Mouse (Mus musculus) heart, embryonic 16.5 days (tissue): ENCODE measurements around the gene Gramd1b. TPM values are rescaled to one million over a fixed set of nuclear protein-coding genes. Genes with fewer than 3 reads are reported as not detected.

ENCODE experiments used
- ATAC-seq: fragments of 200-750 bp; cut with Nextera tagmentation; replicated peaks from 2 replicates; pipeline ENCODE4 v1.8.0; 2017; ENCODE audit warnings: moderate number of reproducible peaks; ENCODE audit not compliant: insufficient read depth, low FRiP score; ENCODE audit errors: extremely low read depth
- H3K27ac ChIP-seq: fragments of 300-500 bp; sonication (generic); 2 replicates; pipeline ENCODE4 v1.5.1; 2014; ENCODE audit warnings: mild to moderate bottlenecking, low read length, control low read depth, moderate library complexity
- H3K27me3 ChIP-seq: fragments of 300-500 bp; sonication (generic); 2 replicates; pipeline ENCODE4 v1.6.1; 2014; ENCODE audit warnings: low read length, mixed read lengths; ENCODE audit not compliant: control insufficient read depth, insufficient read depth
- H3K36me3 ChIP-seq: fragments of 300-500 bp; sonication (generic); 2 replicates; pipeline ENCODE4 v1.6.1; 2014; ENCODE audit not compliant: control insufficient read depth, insufficient read depth
- H3K4me1 ChIP-seq: fragments of 300-500 bp; sonication (generic); 2 replicates; pipeline ENCODE4 v1.6.1; 2014; ENCODE audit warnings: low read length, mixed read lengths; ENCODE audit not compliant: control insufficient read depth, insufficient read depth
- H3K4me2 ChIP-seq: fragments of 300-500 bp; sonication (generic); 2 replicates; pipeline ENCODE4 v1.6.1; 2014; ENCODE audit warnings: low read depth, mild to moderate bottlenecking, control low read depth, low read length
- H3K4me3 ChIP-seq: fragments of 300-500 bp; sonication (generic); 2 replicates; pipeline ENCODE4 v1.5.1; 2014; ENCODE audit warnings: mild to moderate bottlenecking, control low read depth, low read length
- H3K9ac ChIP-seq: fragments of 300-500 bp; sonication (generic); 2 replicates; pipeline ENCODE4 v1.6.1; 2014; ENCODE audit warnings: low read length, control low read depth
- H3K9me3 ChIP-seq: fragments of 300-500 bp; sonication (generic); replicated peaks from 2 replicates; pipeline ENCODE4 v1.6.1; 2016; ENCODE audit warnings: low read length; ENCODE audit not compliant: control insufficient read depth
- WGBS: fragments of 180-500 bp; shearing (Covaris S2); extraction: QIAGEN DNeasy Blood & Tissue Kit; methylation state at CpG from one replicate; pipeline ENCODE4 v1.1.7; 2014; 5-methylcytosine and 5-hydroxymethylcytosine counted together
- polyA plus RNA-seq: library from polyadenylated mRNA; unstranded; fragments of >200 nt; fragmentation: Nextera tagmentation; extraction: Ambion mirVana; gene quantifications from 2 replicates; pipeline ENCODE4 v1.2.1, GENCODE M21; 2015

The Gramd1b gene
- polyA plus RNA-seq: 5.9 and 8.2 TPM in 2 replicates

DNA sequence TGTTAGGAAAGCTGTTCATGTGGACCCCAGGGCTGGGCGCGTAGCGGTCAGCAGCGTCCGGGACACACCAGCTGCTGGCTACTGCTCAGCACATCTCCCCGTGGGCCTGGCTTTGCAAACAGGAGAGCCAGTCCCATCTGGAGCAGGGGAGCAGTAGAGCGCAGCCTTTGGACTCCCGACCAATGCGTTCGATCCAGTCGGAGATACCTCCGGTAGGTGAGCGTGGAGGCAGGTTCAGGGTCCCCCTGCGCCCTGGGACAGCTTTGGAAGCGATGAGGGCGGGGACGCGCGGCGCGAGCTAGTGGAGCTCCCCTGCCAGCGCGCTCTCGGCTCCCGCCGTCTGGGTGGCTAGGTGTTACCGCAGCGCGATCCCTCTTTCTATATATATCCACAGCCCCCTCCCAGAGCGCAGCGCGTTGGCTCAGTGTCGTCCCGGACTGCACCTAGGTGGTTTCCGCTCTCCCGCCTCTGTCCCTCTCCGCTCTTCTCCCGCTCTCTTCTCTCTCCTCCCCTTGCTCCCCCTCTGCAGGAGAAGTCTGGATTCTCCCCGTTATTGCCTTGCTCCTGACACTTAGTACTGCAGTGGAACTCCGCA lies at the start of gene Gramd1b:
Gramd1b (minus strand) TSS at position 357 of the 595 bp plus-strand sequence.
- Histone ChIP-seq H3K4me2 (peak within 1 kb of the TSS; percentile 82), H3K9ac (peak within 1 kb of the TSS; percentile 70), H3K27ac (0 out of 2 replicates have a peak within 1 kb of the TSS, but pooled peaks have one; percentile 11), H3K36me3 (no peaks in the 10 kb centered on the region), H3K9me3 (no peaks in the 10 kb centered on the region), H3K4me1 (peaks cover 11% of the 10 kb centered on the region), H3K4me3 (peak within 1 kb of the TSS; percentile 63), H3K27me3 (peaks cover 14% of the 10 kb centered on the region)
- under 1% methylated on average over 40 of the region's 40 CpGs for WGBS
- ATAC-seq: peak; percentile 87

DNA sequence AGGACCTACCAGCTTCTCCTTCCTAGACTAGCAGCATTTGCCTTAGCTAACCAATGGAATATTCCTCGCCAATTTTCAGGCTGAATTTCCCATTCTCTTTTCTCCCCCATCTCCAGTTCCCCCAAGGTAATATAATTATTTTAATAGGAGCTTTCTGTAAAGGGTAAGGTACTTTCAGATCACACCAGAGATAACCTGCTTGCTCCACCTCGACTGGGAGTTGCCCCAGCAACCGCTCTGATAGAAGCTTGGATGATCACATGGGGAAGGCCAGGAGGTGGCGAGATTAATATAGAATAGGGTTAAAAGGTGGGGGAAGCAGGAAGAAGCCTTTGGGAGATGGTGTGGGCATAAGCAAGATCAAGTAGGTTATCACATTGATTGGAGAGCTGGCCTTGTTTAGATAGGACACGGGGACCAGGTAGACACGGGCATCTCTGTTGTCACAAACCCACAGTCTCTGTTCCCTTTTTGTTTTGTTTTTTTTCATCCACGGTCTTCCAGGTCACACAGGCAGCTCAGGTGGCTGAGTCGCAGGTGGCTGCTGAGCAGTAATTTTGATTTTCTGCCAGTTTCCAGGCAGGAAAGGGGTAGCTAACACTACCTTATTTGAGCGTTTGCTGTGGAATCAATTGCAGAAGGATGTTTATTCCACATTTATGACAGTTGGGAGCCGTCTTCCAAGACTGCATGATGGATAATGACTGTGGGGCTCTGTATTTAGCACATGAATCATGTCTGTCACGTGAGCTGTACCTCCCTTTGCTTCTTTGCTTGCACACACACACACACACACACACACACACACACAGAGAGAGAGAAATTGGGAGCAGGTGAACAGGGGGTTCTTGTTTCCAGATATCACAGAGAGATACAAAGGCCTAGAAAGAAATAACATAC lies 47.8 kb upstream of the Gramd1b start:
- no peaks in the 10 kb centered on the region for H3K9me3 ChIP-seq
- H3K4me3 ChIP-seq: no peak overlapping the region
- no peak overlapping the region for H3K9ac ChIP-seq
- no peak overlapping the region for H3K27ac ChIP-seq
- ATAC-seq: no peak
- WGBS: 66% methylated on average over 11 of the region's 11 CpGs
- H3K4me1 ChIP-seq: peaks cover 20% of the 10 kb centered on the region
- H3K27me3 ChIP-seq: no peaks in the 10 kb centered on the region
- H3K4me2 ChIP-seq: no peak overlapping the region
- H3K36me3 ChIP-seq: no peaks in the 10 kb centered on the region

DNA sequence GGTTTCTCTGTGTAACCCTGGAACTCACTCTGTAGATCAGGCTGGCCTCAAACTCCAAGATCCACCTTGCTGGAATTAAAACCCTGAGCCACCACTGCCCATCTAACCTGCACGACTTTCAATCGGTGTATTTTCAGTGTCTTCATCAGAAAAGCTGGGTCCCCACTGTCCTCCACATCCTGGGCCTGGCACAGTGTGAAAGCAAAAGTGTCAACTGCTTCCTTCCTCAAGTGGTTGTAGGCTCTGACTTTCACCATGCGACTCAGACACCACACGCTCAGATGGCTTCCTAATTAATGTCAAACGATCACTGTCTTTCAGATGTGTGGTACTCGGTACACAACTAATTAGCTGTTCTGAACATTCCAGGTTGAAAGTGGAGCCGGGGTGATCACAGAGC lies 45.9 kb upstream of the Gramd1b start:
- Histone ChIP-seq H3K9ac (no peak overlapping the region), H3K27ac (no peak overlapping the region), H3K27me3 (no peaks in the 10 kb centered on the region), H3K36me3 (no peaks in the 10 kb centered on the region), H3K4me1 (peaks cover 20% of the 10 kb centered on the region), H3K4me2 (no peak overlapping the region), H3K9me3 (no peaks in the 10 kb centered on the region), H3K4me3 (no peak overlapping the region)
- ATAC-seq: no peak
- WGBS: 77% methylated on average over 7 of the region's 7 CpGs

DNA sequence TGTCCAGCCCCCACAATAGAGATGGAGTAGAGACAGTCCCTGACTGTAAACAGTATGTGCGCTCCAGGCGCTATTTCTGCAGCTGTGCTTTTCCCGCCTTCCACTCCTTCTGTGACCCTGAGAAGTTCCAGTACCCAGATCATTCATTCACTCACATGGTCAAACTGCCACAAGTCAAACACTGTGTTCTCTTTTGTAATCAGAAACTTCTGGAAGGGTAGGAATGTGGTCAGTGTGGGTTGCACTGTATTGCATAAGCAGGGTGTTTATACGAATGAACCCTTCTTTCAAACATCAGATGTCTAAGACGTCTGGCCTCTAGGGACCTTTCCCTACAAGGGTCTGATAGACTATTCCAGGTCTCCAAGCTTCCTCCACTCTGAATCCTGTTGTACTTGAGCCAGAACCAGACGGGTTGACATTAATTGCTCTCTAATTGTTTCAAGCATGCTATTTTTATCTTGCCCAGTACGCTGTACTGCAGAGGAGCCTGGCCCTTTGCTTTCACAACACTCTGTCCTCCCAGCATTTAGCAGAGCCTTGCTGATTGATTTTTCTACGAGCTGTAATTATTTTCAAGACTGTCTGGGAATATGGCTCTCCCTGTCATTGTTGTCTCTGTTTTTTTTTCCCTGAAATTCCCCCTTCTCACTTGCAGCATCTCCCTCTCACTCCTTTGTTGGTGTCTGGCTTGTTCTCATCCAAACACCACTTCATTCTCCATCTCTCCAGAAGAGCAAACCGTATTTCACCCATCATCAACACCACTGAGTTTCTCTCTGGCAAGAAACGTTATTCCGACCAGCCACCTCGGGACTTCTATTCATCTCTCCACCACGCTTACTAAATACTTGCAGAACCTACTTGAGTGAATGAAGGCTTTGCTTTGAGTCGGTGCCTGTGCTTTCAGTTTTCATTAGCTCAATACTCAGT lies 44.1 kb upstream of the Gramd1b start:
- Histone ChIP-seq H3K36me3 (no peaks in the 10 kb centered on the region), H3K9ac (peak overlapping the region; percentile 46), H3K9me3 (no peaks in the 10 kb centered on the region), H3K4me1 (peaks cover 20% of the 10 kb centered on the region), H3K4me3 (peak overlapping the region; percentile 18; the same call in 1 of the 2 replicates), H3K27ac (peak overlapping the region; percentile 83), H3K4me2 (peak overlapping the region; percentile 48), H3K27me3 (no peaks in the 10 kb centered on the region)
- ATAC-seq: peak; percentile 76
- 35% methylated on average over 14 of the region's 14 CpGs for WGBS

DNA sequence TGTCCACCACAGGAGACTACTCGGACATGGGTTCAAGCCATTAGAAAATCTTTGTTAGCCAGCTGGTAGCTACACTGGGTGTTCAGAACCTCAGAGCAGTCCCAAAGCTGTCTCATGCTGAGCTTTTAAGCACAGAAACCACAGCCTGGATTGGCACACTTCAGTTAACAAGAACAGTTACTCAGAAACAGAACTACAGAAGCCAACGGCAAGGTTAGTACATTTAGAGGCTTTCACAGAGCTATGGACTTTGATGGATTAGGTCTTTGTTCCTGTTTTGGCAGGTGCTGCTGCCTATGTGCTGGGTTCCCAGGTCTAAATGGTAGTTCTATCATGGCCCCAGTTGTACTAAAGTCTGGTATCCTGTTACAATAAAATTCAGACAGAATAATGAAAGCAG lies 40.1 kb upstream of the Gramd1b start:
- H3K4me3 ChIP-seq: no peak overlapping the region
- no peak for ATAC-seq
- peaks cover 22% of the 10 kb centered on the region for H3K4me1 ChIP-seq
- H3K4me2 ChIP-seq: no peak overlapping the region
- H3K9me3 ChIP-seq: no peaks in the 10 kb centered on the region
- H3K27me3 ChIP-seq: no peaks in the 10 kb centered on the region
- H3K27ac ChIP-seq: no peak overlapping the region
- no peak overlapping the region for H3K9ac ChIP-seq
- WGBS: 67% methylated on average over 2 of the region's 2 CpGs
- no peaks in the 10 kb centered on the region for H3K36me3 ChIP-seq

DNA sequence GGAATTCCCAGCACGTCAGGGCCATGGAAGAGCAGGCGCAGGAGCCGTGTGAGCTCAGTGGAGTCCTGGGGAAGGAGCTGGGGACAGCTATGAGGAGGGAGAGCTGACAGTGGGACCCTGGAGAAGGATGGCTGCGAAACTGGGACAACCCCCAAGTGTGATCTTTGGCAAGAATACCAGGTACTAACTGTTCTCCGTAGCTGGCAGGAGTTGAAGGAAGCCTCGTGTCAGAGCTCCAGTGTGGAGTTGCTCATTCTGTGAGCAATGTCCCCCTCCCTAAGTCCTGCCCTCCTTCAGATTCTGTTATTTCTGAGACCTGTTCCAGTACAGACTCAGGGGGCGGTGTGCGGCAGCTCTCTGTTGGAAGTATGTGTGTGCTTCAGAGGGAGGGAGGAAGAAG lies 36.9 kb upstream of the Gramd1b start:
- Histone ChIP-seq H3K4me1 (peaks cover 12% of the 10 kb centered on the region), H3K27ac (no peak overlapping the region), H3K27me3 (no peaks in the 10 kb centered on the region), H3K36me3 (no peaks in the 10 kb centered on the region), H3K9ac (no peak overlapping the region), H3K4me2 (no peak overlapping the region), H3K9me3 (no peaks in the 10 kb centered on the region), H3K4me3 (no peak overlapping the region)
- 33% methylated on average over 8 of the region's 8 CpGs for WGBS
- peak; percentile 78 for ATAC-seq

DNA sequence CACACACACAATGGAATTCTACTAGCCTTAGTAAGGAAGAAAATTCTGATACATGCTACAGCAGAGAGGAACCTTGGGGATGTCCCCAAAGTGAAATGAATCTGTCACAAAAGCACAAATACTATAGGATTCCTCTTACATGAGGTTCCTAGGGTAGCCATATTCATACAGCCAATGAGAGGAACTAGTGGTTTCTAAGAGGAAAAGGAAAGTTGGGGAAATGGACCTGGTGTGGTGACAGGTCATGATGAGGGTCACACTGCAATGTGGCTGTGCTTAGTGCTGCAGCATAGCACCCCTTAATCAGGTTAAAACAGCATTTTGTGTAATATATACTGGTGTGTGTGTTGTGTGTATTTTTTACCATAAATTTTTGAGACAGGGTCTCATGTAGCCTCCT lies 32.6 kb upstream of the Gramd1b start:
- H3K4me2 ChIP-seq: no peak overlapping the region
- H3K4me1 ChIP-seq: peaks cover 12% of the 10 kb centered on the region
- H3K4me3 ChIP-seq: no peak overlapping the region
- no peaks in the 10 kb centered on the region for H3K9me3 ChIP-seq
- no peak overlapping the region for H3K9ac ChIP-seq
- H3K27me3 ChIP-seq: no peaks in the 10 kb centered on the region
- H3K27ac ChIP-seq: no peak overlapping the region
- ATAC-seq: no peak
- no peaks in the 10 kb centered on the region for H3K36me3 ChIP-seq

DNA sequence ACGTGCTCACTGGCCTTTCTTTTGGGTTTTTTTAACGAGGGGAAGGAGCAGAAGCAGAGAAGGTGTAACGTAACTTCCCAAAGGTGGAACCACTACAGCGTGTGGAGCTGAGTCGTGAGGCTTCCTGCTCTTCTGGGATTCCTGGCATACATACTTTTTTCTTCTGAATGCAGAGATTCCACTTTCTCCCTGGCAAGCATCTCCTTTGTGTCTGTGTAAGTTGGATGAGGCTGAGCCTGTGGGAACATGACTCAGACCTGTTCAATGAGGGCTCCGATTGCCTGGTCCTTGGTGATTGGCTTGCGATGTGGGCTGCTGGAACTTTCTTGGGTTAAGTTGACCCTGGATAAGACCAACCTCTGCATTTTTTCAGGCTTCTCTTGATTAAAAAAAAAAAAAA lies 28.5 kb upstream of the Gramd1b start:
- Histone ChIP-seq H3K9me3 (no peaks in the 10 kb centered on the region), H3K4me1 (no peaks in the 10 kb centered on the region), H3K36me3 (no peaks in the 10 kb centered on the region), H3K27ac (no peak overlapping the region), H3K4me2 (no peak overlapping the region), H3K9ac (no peak overlapping the region), H3K4me3 (no peak overlapping the region), H3K27me3 (no peaks in the 10 kb centered on the region)
- 77% methylated on average over 7 of the region's 7 CpGs for WGBS
- ATAC-seq: no peak
